19 mouse cellular contexts compared by ENCODE assay signal in genomic region chr2:84859991-84860780, GRCm38 (mm10). TPM values are rescaled to one million over a fixed set of nuclear protein-coding genes. Genes with fewer than 3 reads are reported as not detected.
"Had no signal": no experiment of that assay in that cellular context is flagged by ENCODE, and none has a peak within 500 bp of the region (broad histone marks: within the 10 kb centered on the region; RNA-seq: fewer than 3 reads in every experiment).

No protein-coding gene starts in this region.

- H3K4me1 ChIP-seq: limb, embryonic 15.5 days; neural tube, embryonic 15.5 days had no signal

- H3K9me3 ChIP-seq: limb, embryonic 15.5 days; liver, embryonic 12.5 days; megakaryocyte, embryonic 14.5 days; neural tube, embryonic 15.5 days had no signal

- H3K4me3 ChIP-seq: layer of hippocampus, adult 2 months; limb, embryonic 15.5 days; liver, embryonic 12.5 days; megakaryocyte, embryonic 14.5 days; neural tube, embryonic 15.5 days had no signal

- H3K27ac ChIP-seq: layer of hippocampus, adult 2 months; limb, embryonic 15.5 days; liver, embryonic 12.5 days; macrophage; neural tube, embryonic 15.5 days had no signal

- H3K9ac ChIP-seq: limb, embryonic 15.5 days; liver, embryonic 12.5 days; lung, embryonic 14.5 days; neural tube, embryonic 15.5 days had no signal

- H3K4me2 ChIP-seq: limb, embryonic 15.5 days; liver, embryonic 12.5 days; lung, embryonic 14.5 days; midbrain, embryonic 11.5 days; neural tube, embryonic 15.5 days had no signal

- ATAC-seq: liver, embryonic 12.5 days; midbrain, embryonic 16.5 days had no signal

- H3K36me3 ChIP-seq: neural tube, embryonic 15.5 days had no signal

- DNase-seq: kidney, postnatal 10 days; kidney, postnatal 4 days; lung, embryonic 14.5 days; lung, postnatal 14 days; right cerebral cortex, adult 18-20 months; right cerebral cortex, postnatal 25 days; thymus, postnatal 36 days had no signal

RNA-seq across cellular contexts. Expression of gene Rtn4rl2, which starts 26.3 kb away (rescaled TPM):
- polyA plus RNA-seq: liver, embryonic 16.5 days; macrophage had no signal

RNA-seq across cellular contexts. Expression of gene Smtnl1, which starts 37.7 kb away (rescaled TPM):
- total RNA-seq: layer of hippocampus, adult 2 months; layer of hippocampus, postnatal 10 days; left cerebral cortex, adult 18-20 months; left cerebral cortex, postnatal 10 days had no signal
- polyA plus RNA-seq: macrophage; midbrain, embryonic 11.5 days; midbrain, embryonic 16.5 days; neural tube, embryonic 15.5 days had no signal
